Mouse (Mus musculus) heart, adult 11 months (tissue): ENCODE results near the gene Col28a1.
A peak's percentile ranks its signal among the peaks of the same experiment; 100 is the strongest.

ENCODE experiments used
- DNase-seq: peaks from one replicate; pipeline ENCODE4 v3.0.0; 2022

Gene Col28a1

GRCm38 (mm10) chr6:8105870-8106706 is 86.3 kb downstream of the Col28a1 start:
- DNase-seq, result peak; percentile 91

- DNase-seq, result no peak
Measured at GRCm38 (mm10) chr6:8101224-8101623, 91.2 kb downstream of the Col28a1 start.

- peak; percentile 90 for DNase-seq
Measured at GRCm38 (mm10) chr6:8095856-8096255, 96.6 kb downstream of the Col28a1 start.

GRCm38 (mm10) chr6:8094160-8094953 is 98.1 kb downstream of the Col28a1 start:
- DNase-seq, result peak; percentile 97

GRCm38 (mm10) chr6:8093556-8093955 is 98.9 kb downstream of the Col28a1 start:
- peak; percentile 84 for DNase-seq

- DNase-seq, result no peak
Measured at GRCm38 (mm10) chr6:8086847-8087246, 105.6 kb downstream of the Col28a1 start.

- no peak for DNase-seq
Measured at GRCm38 (mm10) chr6:8084806-8085205, 107.6 kb downstream of the Col28a1 start.

GRCm38 (mm10) chr6:8083196-8083595 is 109.2 kb downstream of the Col28a1 start:
- no peak for DNase-seq

GRCm38 (mm10) chr6:8077572-8078146 is 114.8 kb downstream of the Col28a1 start:
- peak; percentile 46 for DNase-seq

- DNase-seq, result peak; percentile 19
Measured at GRCm38 (mm10) chr6:8074914-8075313, 117.5 kb downstream of the Col28a1 start.

GRCm38 (mm10) chr6:8068979-8069378 is 123.4 kb downstream of the Col28a1 start:
- peak; percentile 37 for DNase-seq

GRCm38 (mm10) chr6:8068394-8068793 is 124.0 kb downstream of the Col28a1 start:
- DNase-seq, result peak; percentile 14

GRCm38 (mm10) chr6:8067124-8067523 is 125.3 kb downstream of the Col28a1 start:
- DNase-seq, result peak; percentile 11

GRCm38 (mm10) chr6:8066208-8066607 is 126.2 kb downstream of the Col28a1 start:
- peak; percentile 82 for DNase-seq

- DNase-seq, result peak; percentile 49
Measured at GRCm38 (mm10) chr6:8059199-8059598, 133.2 kb downstream of the Col28a1 start.

- peak; percentile 10 for DNase-seq
Measured at GRCm38 (mm10) chr6:8048216-8048615, 144.2 kb downstream of the Col28a1 start.

- DNase-seq, result peak; percentile 43
Measured at GRCm38 (mm10) chr6:8046446-8046845, 146.0 kb downstream of the Col28a1 start.

- DNase-seq, result no peak
Measured at GRCm38 (mm10) chr6:8045825-8046224, 146.6 kb downstream of the Col28a1 start.

GRCm38 (mm10) chr6:8028711-8029110 is 163.7 kb downstream of the Col28a1 start:
- no peak for DNase-seq

- DNase-seq, result no peak
Measured at GRCm38 (mm10) chr6:8025332-8026129, 166.9 kb downstream of the Col28a1 start.

GRCm38 (mm10) chr6:8023527-8023926 is 168.9 kb downstream of the Col28a1 start:
- DNase-seq, result no peak

- no peak for DNase-seq
Measured at GRCm38 (mm10) chr6:7994736-7995135, 197.7 kb downstream of the Col28a1 start.

GRCm38 (mm10) chr6:7983646-7983979 is 208.8 kb downstream of the Col28a1 start:
- no peak for DNase-seq
